Mouse (Mus musculus): Measurements from ENCODE around the gene Ak2. TPM values are rescaled to one million over a fixed set of nuclear protein-coding genes. Genes with fewer than 3 reads are reported as not detected.

Gene Ak2
- 136 and 138 TPM in 2 replicates for polyA plus RNA-seq (2016; fragmentation: Nextera tagmentation; extraction: Ambion mirVana)

GRCm38 (mm10) chr4:128991500-128992008 is at the start of gene Ak2:
TSS of gene Ak2 (plus strand) at chr4:128991958.
- WGBS, result 91% methylated on average over 9 of the region's 9 CpGs
- H3K4me3 ChIP-seq, result peak within 1 kb of the TSS; percentile 65; the same call in 1 of the 2 replicates
- no peak within 1 kb of the TSS for H3K9ac ChIP-seq (replicated peaks)
- H3K4me1 ChIP-seq, result peaks cover 16% of the 10 kb centered on the region
- peak within 1 kb of the TSS; percentile 89 for H3K4me2 ChIP-seq (replicated peaks)
- H3K27me3 ChIP-seq, result peaks cover 15% of the 10 kb centered on the region; the same call in 1 of the 2 replicates
- no peak within 1 kb of the TSS for H3K27ac ChIP-seq (replicated peaks)
- H3K36me3 ChIP-seq, result 0 out of 2 replicates have a peak, but pooled peaks cover 10% of the 10 kb centered on the region
- no peak for ATAC-seq (ENCODE audit: low FRiP score, low read depth)
- H3K9me3 ChIP-seq, result no peaks in the 10 kb centered on the region

GRCm38 (mm10) chr4:128942346-128942745 is 49.4 kb upstream of the Ak2 start:
- no peak overlapping the region for H3K4me3 ChIP-seq
- no peak overlapping the region for H3K27ac ChIP-seq (replicated peaks)
- 59% methylated on average over 3 of the region's 3 CpGs for WGBS
- no peaks in the 10 kb centered on the region for H3K36me3 ChIP-seq
- H3K27me3 ChIP-seq, result no peaks in the 10 kb centered on the region
- ATAC-seq (ENCODE audit: low FRiP score, low read depth), result no peak
- H3K4me2 ChIP-seq (replicated peaks), result no peak overlapping the region
- no peaks in the 10 kb centered on the region for H3K9me3 ChIP-seq
- H3K9ac ChIP-seq (replicated peaks), result no peak overlapping the region
- H3K4me1 ChIP-seq, result peaks cover 4% of the 10 kb centered on the region; the same call in 1 of the 2 replicates

GRCm38 (mm10) chr4:128946736-128947135 is 45.0 kb upstream of the Ak2 start:
- Histone ChIP-seq H3K27me3 (peaks cover 5% of the 10 kb centered on the region; the same call in 1 of the 2 replicates), H3K4me1 (peaks cover 6% of the 10 kb centered on the region; the same call in 1 of the 2 replicates), H3K9me3 (no peaks in the 10 kb centered on the region), H3K27ac (replicated peaks) (no peak overlapping the region), H3K4me3 (no peak overlapping the region), H3K9ac (replicated peaks) (no peak overlapping the region), H3K36me3 (no peaks in the 10 kb centered on the region), H3K4me2 (replicated peaks) (no peak overlapping the region)
- 81% methylated on average over 9 of the region's 9 CpGs for WGBS
- ATAC-seq (ENCODE audit: low FRiP score, low read depth), result no peak

- H3K27ac ChIP-seq (replicated peaks), result no peak overlapping the region
- no peak overlapping the region for H3K4me2 ChIP-seq (replicated peaks)
- no peak for ATAC-seq (ENCODE audit: low FRiP score, low read depth)
- H3K27me3 ChIP-seq, result peaks cover 5% of the 10 kb centered on the region; the same call in 1 of the 2 replicates
- no peak overlapping the region for H3K4me3 ChIP-seq
- no peaks in the 10 kb centered on the region for H3K9me3 ChIP-seq
- H3K4me1 ChIP-seq, result peaks cover 6% of the 10 kb centered on the region; the same call in 1 of the 2 replicates
- 20% methylated on average over 18 of the region's 18 CpGs for WGBS
- no peaks in the 10 kb centered on the region for H3K36me3 ChIP-seq
- H3K9ac ChIP-seq (replicated peaks), result 0 out of 2 replicates have a peak overlapping the region, but pooled peaks have one; percentile 6
These were observed 44.3 kb upstream of the Ak2 start for GRCm38 (mm10) chr4:128947326-128947933.

GRCm38 (mm10) chr4:128948137-128948674 is 43.6 kb upstream of the Ak2 start:
- WGBS, result 24% methylated on average over 6 of the region's 6 CpGs
- Histone ChIP-seq H3K4me1 (peaks cover 4% of the 10 kb centered on the region; the same call in 1 of the 2 replicates), H3K9ac (replicated peaks) (no peak overlapping the region), H3K36me3 (no peaks in the 10 kb centered on the region), H3K27me3 (peaks cover 5% of the 10 kb centered on the region; the same call in 1 of the 2 replicates), H3K9me3 (no peaks in the 10 kb centered on the region), H3K4me3 (no peak overlapping the region), H3K27ac (replicated peaks) (no peak overlapping the region), H3K4me2 (replicated peaks) (no peak overlapping the region)
- ATAC-seq (ENCODE audit: low FRiP score, low read depth), result no peak

- WGBS, result 48% methylated on average over 15 of the region's 15 CpGs
- no peak overlapping the region for H3K27ac ChIP-seq (replicated peaks)
These were observed 42.2 kb upstream of the Ak2 start for GRCm38 (mm10) chr4:128949470-128950005.

GRCm38 (mm10) chr4:128950461-128950860 is 41.3 kb upstream of the Ak2 start:
- WGBS, result 87% methylated on average over 5 of the region's 5 CpGs
- H3K4me1 ChIP-seq, result peaks cover 10% of the 10 kb centered on the region; the same call in 1 of the 2 replicates
- H3K27ac ChIP-seq (replicated peaks), result no peak overlapping the region
- peaks cover 5% of the 10 kb centered on the region; the same call in 1 of the 2 replicates for H3K27me3 ChIP-seq
- H3K9me3 ChIP-seq, result no peaks in the 10 kb centered on the region
- no peak overlapping the region for H3K4me2 ChIP-seq (replicated peaks)
- H3K4me3 ChIP-seq, result no peak overlapping the region
- H3K36me3 ChIP-seq, result no peaks in the 10 kb centered on the region
- no peak for ATAC-seq (ENCODE audit: low FRiP score, low read depth)
- H3K9ac ChIP-seq (replicated peaks), result no peak overlapping the region

More at GRCm38 (mm10) chr4:128949470-128950005, 42.2 kb upstream of the Ak2 start:
- no peak overlapping the region for H3K4me2 ChIP-seq (replicated peaks)
- peaks cover 5% of the 10 kb centered on the region; the same call in 1 of the 2 replicates for H3K27me3 ChIP-seq
- no peaks in the 10 kb centered on the region for H3K9me3 ChIP-seq
- H3K36me3 ChIP-seq, result no peaks in the 10 kb centered on the region
- H3K4me3 ChIP-seq, result no peak overlapping the region
- ATAC-seq (ENCODE audit: low FRiP score, low read depth), result no peak
- H3K4me1 ChIP-seq, result peaks cover 6% of the 10 kb centered on the region; the same call in 1 of the 2 replicates
- no peak overlapping the region for H3K9ac ChIP-seq (replicated peaks)

GRCm38 (mm10) chr4:128953851-128954250 is 37.9 kb upstream of the Ak2 start:
- no peak overlapping the region for H3K27ac ChIP-seq (replicated peaks)
- WGBS, result 74% methylated on average over 5 of the region's 5 CpGs
- H3K9me3 ChIP-seq, result no peaks in the 10 kb centered on the region
- H3K4me3 ChIP-seq, result no peak overlapping the region
- H3K9ac ChIP-seq (replicated peaks), result no peak overlapping the region
- no peak overlapping the region for H3K4me2 ChIP-seq (replicated peaks)
- peaks cover 5% of the 10 kb centered on the region; the same call in 1 of the 2 replicates for H3K27me3 ChIP-seq
- H3K4me1 ChIP-seq, result peaks cover 17% of the 10 kb centered on the region
- no peak for ATAC-seq (ENCODE audit: low FRiP score, low read depth)
- H3K36me3 ChIP-seq, result no peaks in the 10 kb centered on the region

- 0 out of 2 replicates have a peak, but pooled peaks have one; percentile 20 for ATAC-seq (ENCODE audit: low FRiP score, low read depth)
- WGBS, result 48% methylated on average over 11 of the region's 11 CpGs
These were observed 34.4 kb upstream of the Ak2 start for GRCm38 (mm10) chr4:128957155-128957911.

GRCm38 (mm10) chr4:128958156-128958555 is 33.6 kb upstream of the Ak2 start:
- H3K27ac ChIP-seq (replicated peaks), result no peak overlapping the region
- H3K36me3 ChIP-seq, result no peaks in the 10 kb centered on the region
- H3K4me2 ChIP-seq (replicated peaks), result no peak overlapping the region
- H3K27me3 ChIP-seq, result peaks cover 7% of the 10 kb centered on the region; the same call in 1 of the 2 replicates
- H3K4me3 ChIP-seq, result no peak overlapping the region
- no peak for ATAC-seq (ENCODE audit: low FRiP score, low read depth)
- no peaks in the 10 kb centered on the region for H3K9me3 ChIP-seq
- peaks cover 35% of the 10 kb centered on the region for H3K4me1 ChIP-seq
- H3K9ac ChIP-seq (replicated peaks), result no peak overlapping the region
- WGBS, result 88% methylated on average over 11 of the region's 11 CpGs

More at GRCm38 (mm10) chr4:128957155-128957911, 34.4 kb upstream of the Ak2 start:
- H3K36me3 ChIP-seq, result no peaks in the 10 kb centered on the region
- H3K27me3 ChIP-seq, result peaks cover 7% of the 10 kb centered on the region; the same call in 1 of the 2 replicates
- H3K9me3 ChIP-seq, result no peaks in the 10 kb centered on the region
- no peak overlapping the region for H3K27ac ChIP-seq (replicated peaks)
- peaks cover 30% of the 10 kb centered on the region for H3K4me1 ChIP-seq
- no peak overlapping the region for H3K4me3 ChIP-seq
- H3K4me2 ChIP-seq (replicated peaks), result no peak overlapping the region
- H3K9ac ChIP-seq (replicated peaks), result no peak overlapping the region

GRCm38 (mm10) chr4:128958849-128959248 is 32.9 kb upstream of the Ak2 start:
- H3K4me3 ChIP-seq, result no peak overlapping the region
- no peak overlapping the region for H3K4me2 ChIP-seq (replicated peaks)
- no peak overlapping the region for H3K9ac ChIP-seq (replicated peaks)
- H3K4me1 ChIP-seq, result peaks cover 37% of the 10 kb centered on the region
- H3K36me3 ChIP-seq, result no peaks in the 10 kb centered on the region
- H3K27ac ChIP-seq (replicated peaks), result no peak overlapping the region
- peaks cover 7% of the 10 kb centered on the region; the same call in 1 of the 2 replicates for H3K27me3 ChIP-seq
- ATAC-seq (ENCODE audit: low FRiP score, low read depth), result no peak
- no peaks in the 10 kb centered on the region for H3K9me3 ChIP-seq
- 62% methylated on average over 8 of the region's 8 CpGs for whole genome bisulfite sequencing
